Mouse (Mus musculus): ENCODE data around the gene Tigd4.

GRCm38 (mm10) chr3:84569587-84569986, 23.8 kb upstream of the Tigd4 start:
- TF ChIP-seq POLR2A (IDR thresholded peaks at IDR 0.05; ENCODE audit: extremely low read depth, insufficient read depth, low read length) (no peak), CTCF (IDR thresholded peaks at IDR 0.05; ENCODE audit: low read depth, low read length) (no peak)

Measured in liver, adult 2 months (tissue).